Mouse (Mus musculus) cortical plate, adult 2 months (tissue): ENCODE measurements around the gene Sdsl.

Source experiments
- CTCF ChIP-seq: fragments of 200-500 bp; IDR thresholded peaks from 2 replicates; pipeline ENCODE4 v1.5.1; 2011; ENCODE audit warnings: mild to moderate bottlenecking, control low read depth, low read length; ENCODE audit not compliant: insufficient read depth; ENCODE audit errors: extremely low read depth
- POLR2A ChIP-seq: fragments of 200-500 bp; IDR thresholded peaks from 2 replicates; pipeline ENCODE4 v1.6.1; 2011; ENCODE audit warnings: mild to moderate bottlenecking, low read length, control low read depth; ENCODE audit not compliant: insufficient read depth; ENCODE audit errors: extremely low read depth

- no peak for TF ChIP-seq CTCF
- TF ChIP-seq POLR2A, result no peak
These were observed 33.2 kb upstream of the Sdsl start for GRCm38 (mm10) chr5:120505781-120506180.
